Mouse (Mus musculus): ENCODE data around the gene Gdnf. TPM values are rescaled to one million over a fixed set of nuclear protein-coding genes. Genes with fewer than 3 reads are reported as not detected.

The Gdnf gene
- 1 to 10 TPM in 1 of 2 experiments, under 1 TPM in 1; 0.81 to 1.1 TPM for total RNA-seq (2021)

DNA sequence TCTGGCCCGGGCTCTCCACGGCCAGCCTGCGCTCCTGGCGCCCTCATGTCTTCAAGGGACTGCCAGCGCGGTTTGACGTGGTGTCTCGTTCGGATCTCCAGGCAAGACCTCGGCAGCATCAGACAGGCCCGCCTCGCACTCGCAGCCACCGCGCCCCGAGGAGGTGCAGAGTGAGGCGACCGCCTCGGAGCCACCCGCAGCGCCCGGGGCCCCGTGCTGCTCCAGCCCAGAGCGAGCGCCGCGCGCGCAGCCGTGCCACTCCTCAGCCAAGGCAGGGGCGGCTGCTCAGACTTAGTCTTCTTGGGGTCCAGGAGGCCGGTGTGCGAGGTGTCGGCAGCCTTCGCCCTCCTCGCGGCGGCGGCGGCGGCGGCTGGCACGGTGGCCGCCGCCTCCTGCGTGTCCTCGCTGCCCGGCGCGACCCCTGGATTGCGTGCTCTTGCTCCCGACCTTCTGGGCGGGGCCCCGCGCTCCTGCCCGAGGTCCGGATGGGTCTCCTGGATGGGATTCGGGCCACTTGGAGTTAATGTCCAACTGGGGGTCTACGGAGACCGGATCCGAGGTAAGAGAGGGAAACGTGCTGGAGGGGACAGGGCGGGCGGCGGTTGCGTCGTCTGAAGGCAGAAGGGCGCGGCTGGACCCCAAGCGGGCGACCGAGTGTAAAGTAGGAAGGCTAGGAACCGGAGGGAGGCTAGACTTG is at the start of gene Gdnf:
Gene Gdnf (plus strand): TSS at position 291 of the 697 bp plus-strand sequence.
- intact Hi-C loops (cut with DNase I) = loop anchor here (5.0 kb wide), 2 partner anchors 238 to 333 kb away; no protein-coding TSS in a partner anchor

DNA sequence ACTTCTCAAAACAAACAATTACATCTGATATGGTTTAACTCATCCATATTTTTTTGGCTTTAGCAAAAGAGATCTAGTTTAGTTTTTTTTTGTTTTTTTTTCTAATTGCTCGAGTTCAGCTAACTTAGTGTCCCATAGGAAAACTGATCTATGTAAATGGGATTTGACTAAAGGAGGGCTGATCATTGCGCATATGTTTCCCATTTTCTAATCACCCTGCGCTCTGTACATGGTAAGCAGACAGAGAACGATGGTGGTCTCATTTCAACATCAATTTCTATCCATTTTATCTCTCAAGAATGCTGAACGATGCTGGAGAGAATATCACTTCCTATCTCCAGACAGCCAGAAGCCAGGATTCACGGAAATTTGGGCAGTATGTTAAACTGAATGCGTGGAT is 43.5 kb upstream of the Gdnf start:
- DNase-seq = no peak
- intact Hi-C loops (cut with DNase I) = no loop called here

More for the DNA sequence above, at the start of gene Gdnf:
- DNase-seq = peak; percentile 33 to 41

DNA sequence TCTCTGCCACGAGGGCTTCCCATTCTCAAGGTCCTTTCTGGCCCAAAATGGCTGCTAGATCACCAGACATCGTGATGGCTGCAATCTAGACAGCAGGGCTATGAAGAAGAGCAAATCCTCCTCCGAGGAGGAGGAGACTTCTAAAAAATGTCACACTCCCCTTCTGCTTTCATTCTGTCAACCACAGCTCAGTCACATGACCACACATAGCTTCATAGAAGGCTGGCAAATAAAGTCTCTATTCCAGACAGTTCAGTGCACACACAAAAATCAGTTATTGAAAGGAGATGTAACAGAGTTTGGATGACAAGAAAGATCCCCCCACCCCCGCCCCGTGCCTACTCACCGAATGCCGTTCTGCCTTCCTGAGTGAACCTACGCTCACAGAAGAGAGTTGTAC is 37.7 kb upstream of the Gdnf start:
- DNase-seq = no peak
- intact Hi-C loops (cut with DNase I) = no loop called here

DNA sequence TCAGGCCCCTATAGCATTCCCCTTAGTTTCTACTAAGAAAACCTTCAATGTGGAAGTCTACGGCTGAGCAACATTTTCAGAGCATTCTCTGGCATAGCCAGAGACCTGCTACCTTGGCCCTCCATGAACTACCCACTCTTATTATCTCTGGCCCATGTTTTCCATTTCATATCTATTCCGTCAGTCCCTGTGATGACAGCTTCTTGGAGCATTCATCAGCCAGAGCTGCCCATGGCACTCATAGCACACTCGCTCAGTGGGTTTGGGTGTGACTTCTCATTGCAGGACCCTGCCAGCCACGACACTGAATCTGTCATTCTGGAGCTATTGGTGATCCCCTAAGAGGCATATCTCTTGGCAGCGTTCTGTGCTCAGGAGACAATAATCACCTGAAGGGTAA is 29.1 kb upstream of the Gdnf start:
- peak; percentile 65 for DNase-seq
- intact Hi-C loops (cut with DNase I) = no loop called here

DNA sequence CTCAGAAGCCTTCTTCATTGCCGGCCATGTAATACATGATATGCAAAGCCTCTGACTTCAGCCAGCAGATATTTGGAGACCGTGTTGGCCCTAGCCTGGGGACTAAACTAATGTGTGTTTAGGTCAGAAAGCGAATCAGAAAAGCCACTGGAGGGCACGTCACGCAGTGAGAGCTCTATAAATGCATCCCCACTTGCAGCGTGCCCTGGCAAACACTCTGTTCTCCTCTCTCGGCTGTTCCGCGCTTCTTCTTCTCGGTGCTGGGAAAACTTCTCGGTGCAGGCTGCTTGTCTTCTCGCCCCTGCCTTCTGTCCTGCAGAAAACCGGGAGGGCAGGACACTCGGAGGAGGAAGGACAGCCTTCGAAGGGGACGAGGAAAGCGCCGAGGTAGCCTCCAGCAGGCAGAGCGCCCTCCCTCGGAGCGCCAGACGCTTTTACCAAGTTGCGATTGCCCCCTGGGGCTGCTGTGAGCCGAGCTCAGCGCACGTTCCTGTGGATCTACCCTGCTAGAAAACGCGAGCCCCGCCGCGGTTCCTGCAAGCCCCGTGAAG is 730 bp upstream of the Gdnf start:
- intact Hi-C loops (cut with DNase I) = loop anchor here (5.0 kb wide), 2 partner anchors 238 to 333 kb away; no protein-coding TSS in a partner anchor
- peak; percentile 23 to 41 for DNase-seq

DNA sequence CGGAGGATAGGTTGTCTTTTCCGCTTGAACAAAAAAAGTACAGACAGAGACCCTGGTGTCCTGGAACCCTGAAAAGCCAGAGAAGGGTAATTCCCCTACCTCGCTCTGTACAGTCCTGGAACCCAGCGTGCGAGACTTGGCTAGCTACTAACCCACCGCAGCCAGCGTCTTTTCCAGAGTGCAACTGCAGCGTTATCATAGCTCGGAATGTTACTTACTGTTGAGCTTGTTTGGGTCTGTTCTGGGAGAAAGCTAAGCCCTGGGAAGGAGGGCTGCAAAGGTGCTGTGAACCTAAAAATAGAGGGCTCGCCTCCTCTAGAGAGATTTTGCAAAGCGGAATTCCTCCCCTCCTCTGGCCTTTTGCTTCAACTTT is 593 bp downstream of the Gdnf start:
- intact Hi-C loops (cut with DNase I) = loop anchor here (5.0 kb wide), 2 partner anchors 239 to 334 kb away; no protein-coding TSS in a partner anchor
- DNase-seq = peak; percentile 31 to 38

DNA sequence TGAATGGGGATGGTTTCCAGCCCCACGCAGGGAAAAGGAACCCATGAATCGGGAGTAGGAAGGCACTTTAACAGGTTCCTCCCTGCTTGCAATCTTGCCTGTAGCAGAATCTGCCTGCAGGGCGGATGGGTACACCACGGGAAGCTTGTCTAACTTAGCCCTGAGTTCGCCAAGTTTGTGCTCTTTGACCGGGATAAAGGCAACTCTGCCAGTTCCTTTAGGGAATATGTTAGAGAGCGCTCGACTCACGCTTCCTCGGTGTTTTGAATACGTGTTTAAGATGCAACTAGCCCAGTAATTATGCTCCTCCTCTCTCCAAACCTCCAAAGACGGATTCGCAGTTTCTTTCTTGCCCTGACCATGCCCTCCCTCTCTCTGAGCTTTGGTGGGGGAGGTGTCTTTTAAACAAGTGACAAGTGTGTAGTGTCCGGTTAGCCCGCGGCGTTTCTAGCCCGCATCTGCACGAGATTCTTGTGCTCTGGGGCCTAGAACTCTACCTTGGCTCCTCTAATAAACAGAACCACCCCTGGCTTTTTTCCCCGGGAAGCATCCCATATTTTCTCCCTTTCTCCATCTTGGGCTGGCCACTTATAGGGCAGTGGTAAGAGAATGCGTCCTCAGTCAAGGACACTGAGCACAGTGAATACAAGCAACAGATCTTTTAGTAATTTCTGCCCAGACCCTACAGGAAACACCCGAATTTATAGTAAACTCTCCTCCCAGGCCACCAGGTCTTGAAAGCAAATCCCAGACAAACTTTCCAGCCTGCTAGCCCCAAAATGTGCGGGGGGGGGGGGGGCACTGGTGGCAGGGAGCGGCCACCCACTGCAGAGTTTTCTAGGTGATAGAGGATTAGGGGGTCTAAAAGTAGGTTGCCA is 1.4 kb downstream of the Gdnf start:
- DNase-seq = peak in 1 of 2 experiments; percentile 5
- intact Hi-C loops (cut with DNase I) = loop anchor here (1.0 to 5.0 kb wide), 3 partner anchors 240 to 352 kb away; no protein-coding TSS in a partner anchor

DNA sequence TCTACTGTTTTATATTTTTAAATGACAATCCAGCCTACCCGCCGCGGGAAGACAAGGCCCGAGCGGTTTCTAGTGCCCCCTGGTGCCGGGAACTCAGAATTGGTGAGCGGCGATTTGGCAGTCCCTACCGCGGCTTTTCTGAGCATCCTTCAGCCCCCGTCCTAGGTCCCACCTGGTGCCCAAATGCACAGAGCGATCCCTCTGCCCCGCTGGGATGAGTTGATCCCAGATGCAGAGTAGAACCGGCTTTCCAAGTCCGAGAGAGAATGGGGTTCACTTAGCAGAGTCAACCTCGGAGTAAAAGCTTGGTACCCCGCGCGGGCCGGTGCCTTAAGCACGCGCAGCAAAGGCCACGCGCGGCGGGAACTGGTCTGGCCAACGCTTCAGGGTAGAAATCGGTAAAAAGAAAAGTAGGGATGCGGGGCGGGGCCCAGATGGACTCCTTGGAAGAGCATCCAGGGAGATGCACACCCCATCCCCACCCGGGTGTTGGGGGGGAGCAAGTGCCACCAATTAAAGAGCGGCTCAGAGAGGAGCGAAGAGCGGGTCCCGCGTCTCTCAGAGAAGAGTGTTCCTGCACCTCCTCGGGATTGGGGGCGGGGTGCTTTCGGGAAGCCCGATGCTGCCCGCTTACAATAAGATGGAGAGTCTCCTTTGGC is 2.4 kb downstream of the Gdnf start:
- intact Hi-C loops (cut with DNase I) = loop anchor here (1.0 to 5.0 kb wide), 3 partner anchors 241 to 353 kb away; no protein-coding TSS in a partner anchor
- DNase-seq = peak; percentile 82 to 90

DNA sequence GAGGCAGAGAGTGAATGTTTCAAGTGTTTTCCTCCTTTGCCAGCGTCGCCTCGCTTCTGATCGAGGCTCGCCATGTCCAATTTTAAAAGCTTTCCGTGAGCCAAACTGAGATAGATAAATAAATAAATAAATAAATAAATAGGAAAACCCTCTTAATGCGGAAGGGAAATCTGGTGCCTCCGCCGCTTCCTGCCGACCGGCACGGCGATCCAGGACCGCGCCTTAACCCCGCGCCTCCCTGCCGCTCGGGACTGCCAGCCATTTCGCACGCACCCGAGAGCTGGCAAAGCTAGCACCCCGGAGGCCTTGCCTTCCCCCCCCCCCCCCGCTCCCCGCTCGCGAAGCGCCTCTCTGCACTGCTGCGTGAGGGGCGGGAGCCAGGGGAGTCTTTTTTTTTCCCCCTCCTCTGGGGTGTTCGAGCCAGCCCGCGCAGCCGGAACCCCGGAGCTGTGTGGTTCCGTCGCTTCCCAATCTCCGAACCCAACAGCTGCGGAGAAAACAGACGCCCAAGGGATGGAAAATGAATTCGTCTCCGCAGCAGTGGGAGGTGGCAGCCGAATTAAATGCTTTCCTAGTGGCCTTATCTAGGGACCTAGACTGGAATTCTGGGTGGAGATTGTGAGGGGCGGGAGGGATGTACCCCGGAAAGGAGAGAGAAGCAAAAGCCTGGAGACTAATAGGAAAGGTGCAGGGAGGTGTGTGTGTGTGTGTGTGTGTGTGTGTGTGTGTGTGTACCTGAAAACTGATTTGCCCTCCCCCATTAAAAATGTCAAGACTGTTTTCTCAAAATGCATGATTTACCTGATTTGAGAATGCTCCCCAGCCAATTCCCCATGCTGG is 3.1 kb downstream of the Gdnf start:
- intact Hi-C loops (cut with DNase I) = loop anchor here (5.0 kb wide), 2 partner anchors 241 to 336 kb away; no protein-coding TSS in a partner anchor
- peak; percentile 10 to 17 for DNase-seq

DNA sequence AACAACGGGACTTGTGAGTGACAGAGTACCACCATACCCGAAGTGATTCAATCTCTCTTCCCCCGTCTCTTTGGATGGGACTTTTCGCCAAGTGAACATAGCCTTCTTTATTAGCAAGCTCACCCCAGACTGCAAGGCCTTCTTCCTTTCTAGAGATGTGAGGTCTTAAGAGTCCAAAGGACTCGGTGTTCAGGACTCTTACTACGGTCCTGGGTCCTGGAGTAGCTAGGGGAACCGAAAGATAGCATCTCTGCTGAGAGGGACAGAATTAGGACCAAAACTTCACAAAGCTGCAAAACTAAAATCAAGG is 3.7 kb downstream of the Gdnf start:
- intact Hi-C loops (cut with DNase I) = loop anchor here (5.0 kb wide), 2 partner anchors 242 to 337 kb away; no protein-coding TSS in a partner anchor
- DNase-seq = no peak

DNA sequence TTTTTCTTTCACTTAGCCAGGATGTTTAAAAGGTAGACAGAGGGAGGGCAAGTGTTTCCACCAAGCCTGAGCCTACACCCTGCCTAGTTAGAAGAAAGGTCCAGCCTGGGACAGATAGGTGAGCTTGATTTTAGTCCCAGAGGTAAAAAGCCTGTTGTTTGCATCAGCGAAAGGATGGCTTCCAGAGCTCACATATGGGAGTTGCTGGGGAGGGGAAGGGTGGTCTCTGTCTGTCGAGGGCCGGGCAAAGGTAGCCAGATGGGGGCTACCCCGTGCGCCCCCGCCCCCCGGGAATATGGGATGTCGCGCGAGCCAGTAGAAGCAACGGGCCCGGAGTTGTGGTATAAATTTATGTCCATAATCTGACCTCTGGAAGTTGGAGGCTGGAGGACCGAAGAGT is 4.3 kb downstream of the Gdnf start:
- DNase-seq = no peak
- intact Hi-C loops (cut with DNase I) = loop anchor here (5.0 kb wide), 2 partner anchors 243 to 338 kb away; no protein-coding TSS in a partner anchor

DNA sequence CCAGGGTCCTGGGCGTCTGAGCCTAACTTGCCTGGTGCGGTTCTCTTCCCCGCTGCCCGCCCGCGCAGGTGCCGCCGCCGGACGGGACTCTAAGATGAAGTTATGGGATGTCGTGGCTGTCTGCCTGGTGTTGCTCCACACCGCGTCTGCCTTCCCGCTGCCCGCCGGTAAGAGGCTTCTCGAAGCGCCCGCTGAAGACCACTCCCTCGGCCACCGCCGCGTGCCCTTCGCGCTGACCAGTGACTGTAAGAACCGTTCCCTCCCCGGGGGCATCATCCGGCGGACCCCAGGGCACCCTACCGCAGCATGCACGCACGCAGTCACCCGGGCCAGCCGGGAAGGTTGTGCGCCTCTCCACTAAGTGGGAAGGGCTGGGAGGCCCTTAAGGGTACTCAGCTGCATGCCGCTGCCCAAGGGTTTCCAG is 4.9 kb downstream of the Gdnf start:
- intact Hi-C loops (cut with DNase I) = no loop called here

DNA sequence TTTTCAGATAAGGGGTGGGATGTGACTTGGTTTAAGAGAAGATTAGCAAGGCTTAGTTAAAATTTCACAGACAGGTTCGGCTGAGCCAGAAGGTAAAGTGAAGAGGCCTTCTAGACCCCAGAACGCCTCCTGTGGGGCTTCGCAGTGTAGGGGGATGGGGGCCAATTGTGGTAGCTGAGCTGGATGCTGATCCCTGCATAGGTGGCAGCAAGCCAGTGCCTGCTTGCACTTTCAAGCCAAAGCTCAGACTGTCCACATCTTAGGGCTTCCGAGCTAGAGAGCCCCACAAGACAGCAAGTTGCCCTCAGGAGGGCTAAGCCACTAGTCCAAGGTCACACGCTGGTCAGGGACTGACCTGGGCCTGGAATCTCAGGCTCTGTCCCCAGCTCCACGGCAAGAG is 13.2 kb downstream of the Gdnf start:
- DNase-seq = peak in 1 of 2 experiments; percentile 10
- intact Hi-C loops (cut with DNase I) = no loop called here

More for the DNA sequence above, 4.9 kb downstream of the Gdnf start:
- no peak for DNase-seq

DNA sequence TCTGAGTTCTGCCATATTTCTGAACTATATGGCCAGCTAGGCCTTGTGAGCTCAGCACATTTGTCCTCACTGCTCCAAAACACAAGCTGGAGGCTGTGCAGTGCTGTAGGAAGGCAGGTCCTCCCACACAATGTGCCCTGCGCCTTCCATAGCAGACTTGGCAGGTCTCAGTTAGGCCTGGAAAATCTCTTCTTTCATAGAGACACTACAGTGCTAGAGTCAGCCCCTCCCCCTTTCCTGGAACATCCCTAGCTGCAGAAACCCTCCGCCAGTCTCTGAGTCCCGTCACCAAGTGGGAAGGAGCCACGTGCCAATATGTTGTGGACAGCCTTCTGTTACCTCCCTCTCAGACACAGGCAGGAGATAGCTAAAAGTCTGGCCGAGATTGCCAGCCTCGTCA is 14.9 kb downstream of the Gdnf start:
- intact Hi-C loops (cut with DNase I) = no loop called here
- DNase-seq = no peak

DNA sequence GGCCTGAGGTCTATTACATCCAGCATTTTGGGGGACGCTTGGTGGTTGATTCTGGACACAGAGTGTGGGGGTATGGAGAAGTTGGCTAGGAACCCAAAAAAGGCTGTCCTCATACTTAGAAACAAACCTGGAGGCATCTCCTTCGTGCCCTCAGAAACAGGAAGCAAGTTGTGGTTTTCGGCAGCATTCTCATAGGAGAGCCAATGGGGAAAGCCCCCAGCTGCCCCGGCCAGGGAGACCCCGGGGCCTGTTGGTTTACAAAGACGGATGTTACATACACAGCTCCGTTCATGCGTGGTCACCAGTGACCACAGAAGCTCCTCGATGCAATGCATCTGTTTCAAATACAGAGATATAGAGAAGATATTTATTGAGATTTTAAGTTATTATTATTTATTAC is 24.8 kb downstream of the Gdnf start:
- intact Hi-C loops (cut with DNase I) = no loop called here
- DNase-seq = no peak

DNA sequence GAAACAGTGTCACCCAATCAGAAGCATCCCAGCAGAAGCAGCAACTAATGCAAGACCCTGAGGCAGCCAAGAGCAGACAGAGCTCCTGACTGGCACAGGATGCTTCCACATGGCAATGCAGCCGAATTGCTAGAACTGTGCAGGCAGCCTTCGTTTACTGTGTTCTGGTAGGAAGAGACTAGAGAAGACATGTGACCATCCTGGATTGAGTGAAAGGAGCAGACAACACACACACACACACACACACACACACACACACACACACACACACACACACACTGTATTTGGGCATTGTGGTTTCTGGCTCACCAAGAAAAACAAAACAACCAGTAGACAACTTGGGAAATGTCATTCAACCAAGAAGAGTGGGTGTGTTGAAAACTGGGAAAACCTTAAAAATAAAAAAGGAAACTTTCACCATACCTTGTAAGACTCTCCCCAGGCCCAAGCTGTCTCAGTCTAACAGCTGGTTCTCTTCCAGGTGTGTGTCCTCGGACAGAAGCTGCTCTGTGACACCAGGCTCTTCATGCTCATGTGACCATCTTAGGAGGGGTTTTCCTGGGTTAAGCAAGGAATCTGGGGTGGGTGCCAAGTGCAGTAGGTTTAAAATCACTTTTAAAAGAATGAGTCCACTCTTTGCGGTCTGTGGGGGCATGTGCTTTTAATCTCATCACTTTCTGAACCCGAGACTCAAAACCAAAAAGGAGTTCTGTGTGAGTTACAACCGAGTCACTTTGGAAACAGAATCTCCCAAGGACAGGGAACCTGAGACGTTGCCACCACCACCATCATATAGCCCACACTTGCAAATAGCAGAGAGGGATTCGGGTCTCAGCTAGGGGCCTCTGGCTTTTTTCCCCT is 27.6 kb downstream of the Gdnf start:
- no peak for DNase-seq
- intact Hi-C loops (cut with DNase I) = no loop called here

DNA sequence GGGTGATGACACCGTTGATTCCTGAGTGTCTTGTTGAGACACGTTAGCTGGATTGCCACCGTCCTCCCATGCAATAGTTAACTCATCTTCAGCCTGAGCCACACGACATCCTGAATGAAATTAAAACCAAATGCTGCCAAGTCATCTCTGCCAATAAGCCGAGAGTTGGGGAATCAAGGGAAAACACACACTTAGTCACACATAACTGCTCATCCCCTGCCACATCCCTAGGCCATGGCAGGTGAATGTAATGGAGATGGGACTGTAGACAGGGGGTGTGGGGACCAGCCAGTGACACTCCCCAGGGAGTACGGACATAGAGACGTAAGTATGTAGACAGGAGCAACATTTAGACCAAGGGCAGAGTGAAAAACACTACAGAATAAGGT is 28.3 kb downstream of the Gdnf start:
- intact Hi-C loops (cut with DNase I) = no loop called here
- DNase-seq = no peak

DNA sequence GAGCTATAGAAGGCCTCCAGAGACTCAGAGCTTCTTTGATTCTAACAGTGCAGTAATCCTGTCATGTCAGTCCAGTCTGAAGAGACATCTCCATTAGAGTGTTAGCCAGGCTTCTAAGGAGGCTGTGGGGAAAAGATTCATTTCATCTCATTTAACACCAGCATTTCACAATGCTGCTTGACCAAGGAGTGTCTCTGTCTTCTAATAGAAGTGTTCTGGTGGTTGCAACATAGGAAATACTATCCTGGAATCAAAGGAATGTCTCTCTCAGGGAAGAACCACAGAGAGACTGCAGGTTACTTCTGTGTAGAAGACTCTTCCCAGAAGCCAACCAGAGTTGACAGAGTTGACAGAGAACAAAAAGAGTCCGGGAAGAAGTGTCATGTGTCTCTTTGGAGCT is 31.0 kb downstream of the Gdnf start:
- no peak for DNase-seq
- intact Hi-C loops (cut with DNase I) = no loop called here

DNA sequence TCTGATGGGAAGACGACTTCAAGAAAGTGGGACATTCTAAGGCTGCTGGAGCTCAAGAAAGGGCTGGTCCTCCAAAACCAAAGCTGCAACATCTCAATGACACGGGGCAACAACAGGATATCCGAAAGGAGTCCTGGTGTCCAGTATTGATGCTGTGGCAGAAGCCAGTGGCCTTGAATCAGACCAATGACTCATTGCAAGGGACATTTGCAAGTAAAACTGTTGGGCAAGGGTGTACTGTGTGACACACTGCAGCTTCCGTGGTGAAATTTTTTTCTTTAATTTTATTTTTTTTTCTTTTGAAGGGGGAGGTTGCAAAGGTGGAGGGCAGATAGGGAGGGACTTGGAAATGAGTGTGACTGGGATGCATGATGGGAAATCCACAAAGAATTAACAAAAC is 31.8 kb downstream of the Gdnf start:
- no peak for DNase-seq
- intact Hi-C loops (cut with DNase I) = no loop called here
